Mouse (Mus musculus) liver, embryonic 15.5 days (tissue): ENCODE data around the gene Pik3cd. TPM values are rescaled to one million over a fixed set of nuclear protein-coding genes. Genes with fewer than 3 reads are reported as not detected.
"Not testable (repeated sequence)": the region's sequence is repeated elsewhere in the genome, so short reads cannot be mapped to it uniquely, and the experiment has no call there.

ENCODE experiments used
- ATAC-seq: fragments of 200-750 bp; cut with Nextera tagmentation; 2 replicates; pipeline ENCODE4 v1.8.0; 2017; ENCODE audit warnings: moderate number of reproducible peaks, mild to moderate bottlenecking, moderate library complexity; ENCODE audit not compliant: insufficient read depth
- H3K27ac ChIP-seq: fragments of 300-500 bp; sonication (generic); replicated peaks from 2 replicates; pipeline ENCODE4 v1.5.1; 2015; ENCODE audit warnings: mild to moderate bottlenecking, inconsistent platforms
- H3K27me3 ChIP-seq: fragments of 300-500 bp; sonication (generic); 2 replicates; pipeline ENCODE4 v1.6.1; 2015; ENCODE audit warnings: mild to moderate bottlenecking, inconsistent platforms
- H3K36me3 ChIP-seq: fragments of 300-500 bp; sonication (generic); replicated peaks from 2 replicates; pipeline ENCODE4 v1.6.1; 2015; ENCODE audit warnings: moderate library complexity, mild to moderate bottlenecking, inconsistent platforms
- H3K4me1 ChIP-seq: fragments of 300-500 bp; sonication (generic); replicated peaks from 2 replicates; pipeline ENCODE4 v1.6.1; 2015; ENCODE audit warnings: inconsistent platforms
- H3K4me2 ChIP-seq: fragments of 300-500 bp; sonication (generic); 2 replicates; pipeline ENCODE4 v1.6.1; 2015; ENCODE audit warnings: moderate library complexity, mild to moderate bottlenecking, inconsistent platforms
- H3K4me3 ChIP-seq: fragments of 300-500 bp; sonication (generic); replicated peaks from 2 replicates; pipeline ENCODE4 v1.5.1; 2015; ENCODE audit warnings: mild to moderate bottlenecking, inconsistent platforms
- H3K9ac ChIP-seq: fragments of 300-500 bp; sonication (generic); 2 replicates; pipeline ENCODE4 v1.6.1; 2015; ENCODE audit warnings: moderate library complexity, mild to moderate bottlenecking, inconsistent platforms
- H3K9me3 ChIP-seq: fragments of 300-500 bp; sonication (generic); replicated peaks from 2 replicates; pipeline ENCODE4 v1.6.1; 2016; ENCODE audit warnings: inconsistent platforms
- WGBS: fragments of 180-500 bp; shearing (Covaris S2); methylation state at CpG from one replicate; pipeline ENCODE4 v1.1.7; 2015; ENCODE audit warnings: mixed read lengths; ENCODE audit not compliant: insufficient replicate concordance; 5-methylcytosine and 5-hydroxymethylcytosine counted together
- polyA plus RNA-seq: library from polyadenylated mRNA; unstranded; fragments of >200 nt; fragmentation: Nextera tagmentation; extraction: Ambion mirVana; gene quantifications from 2 replicates; pipeline ENCODE4 v1.2.1, GENCODE M21; 2015

Gene Pik3cd
- polyA plus RNA-seq, 1 experiment from 2014 or later, result 7.3 TPM

DNA sequence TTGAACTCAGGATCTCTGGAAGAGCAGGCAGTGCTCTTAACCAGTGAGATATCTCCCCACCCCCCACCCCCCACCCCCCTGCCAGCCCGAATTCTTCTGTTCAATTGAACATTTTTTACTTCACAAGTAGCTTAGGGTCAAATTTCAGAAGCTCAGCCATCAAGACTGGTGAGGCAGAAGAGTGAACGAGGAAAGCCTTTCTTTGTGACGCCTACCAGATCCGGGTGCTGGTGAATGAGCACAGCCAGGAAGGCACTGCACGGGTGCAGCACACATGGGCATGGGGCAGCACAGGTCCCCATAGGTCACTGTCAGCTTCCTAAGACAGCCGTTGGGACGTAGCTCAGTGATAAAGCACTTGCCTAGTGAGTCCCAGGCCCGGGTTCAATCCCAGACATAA, 82.4 kb downstream of the Pik3cd start:
- no peak overlapping the region for H3K9ac ChIP-seq
- H3K4me1 ChIP-seq, result no peaks in the 10 kb centered on the region
- ATAC-seq, result no peak
- no peaks in the 10 kb centered on the region for H3K27me3 ChIP-seq
- no peaks in the 10 kb centered on the region for H3K36me3 ChIP-seq
- 48% methylated on average over 8 of the region's 8 CpGs for WGBS
- no peak overlapping the region for H3K27ac ChIP-seq
- H3K4me2 ChIP-seq, result no peak overlapping the region
- no peak overlapping the region for H3K4me3 ChIP-seq
- no peaks in the 10 kb centered on the region for H3K9me3 ChIP-seq

- H3K4me2 ChIP-seq, H3K36me3 ChIP-seq, H3K9ac ChIP-seq, ATAC-seq, H3K4me3 ChIP-seq, H3K4me1 ChIP-seq, H3K9me3 ChIP-seq, H3K27ac ChIP-seq, H3K27me3 ChIP-seq: not testable (repeated sequence)
- WGBS, result 66% methylated on average over 3 of the region's 3 CpGs
Measured at GRCm38 (mm10) chr4:149616999-149617398, 85.4 kb downstream of the Pik3cd start.

DNA sequence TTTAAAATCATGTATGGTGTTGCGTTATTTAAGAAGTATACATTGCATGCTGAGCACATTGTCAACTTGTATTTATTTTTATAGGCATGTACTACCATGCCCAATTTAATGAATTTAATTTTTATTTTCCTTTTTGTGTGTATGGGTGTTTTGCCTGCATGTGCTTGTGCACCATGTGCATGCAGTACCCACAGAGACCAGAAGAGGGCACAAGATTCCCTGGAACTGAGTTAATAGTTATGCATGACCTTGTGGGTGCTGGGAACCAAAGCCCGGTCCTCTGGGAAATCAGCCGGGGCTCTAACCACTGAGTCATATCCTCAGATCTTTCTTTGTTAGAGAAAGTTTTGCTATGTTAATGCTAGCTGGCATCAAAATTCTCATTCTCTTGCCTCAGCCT, 87.5 kb downstream of the Pik3cd start:
- Histone ChIP-seq H3K9me3 (no peaks in the 10 kb centered on the region), H3K27ac (no peak overlapping the region), H3K9ac (no peak overlapping the region), H3K4me3 (no peak overlapping the region), H3K36me3 (no peaks in the 10 kb centered on the region), H3K4me1 (no peaks in the 10 kb centered on the region), H3K4me2 (no peak overlapping the region), H3K27me3 (no peaks in the 10 kb centered on the region; the same call in 1 of the 2 replicates)
- 82% methylated on average over 3 of the region's 3 CpGs for WGBS
- no peak for ATAC-seq

DNA sequence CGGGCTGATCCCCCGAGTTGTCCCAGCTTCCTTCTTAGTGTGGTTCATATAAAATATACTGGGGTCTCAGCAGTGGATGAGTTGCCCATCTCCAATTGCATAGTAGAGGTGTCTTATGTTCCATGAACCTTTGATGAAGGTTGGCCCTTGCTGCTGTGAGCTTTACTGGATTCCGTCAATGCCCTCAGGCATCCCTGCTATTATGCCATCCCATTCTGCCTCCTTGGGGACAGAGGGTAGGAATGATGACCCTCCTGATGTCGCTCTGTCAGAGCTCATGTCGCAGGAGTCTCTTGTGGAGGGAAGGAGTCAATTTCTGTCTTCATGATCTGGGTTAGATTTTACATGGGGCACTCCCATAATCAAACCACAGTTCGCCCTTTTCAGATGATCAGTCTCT, 88.9 kb downstream of the Pik3cd start:
- not testable (repeated sequence) for H3K36me3 ChIP-seq, H3K27ac ChIP-seq, H3K4me2 ChIP-seq, H3K27me3 ChIP-seq, H3K9me3 ChIP-seq, H3K4me3 ChIP-seq, H3K9ac ChIP-seq, H3K4me1 ChIP-seq, ATAC-seq
- 59% methylated on average over 6 of the region's 6 CpGs for WGBS

- Histone ChIP-seq H3K9ac (no peak overlapping the region), H3K27ac (no peak overlapping the region), H3K4me1 (no peaks in the 10 kb centered on the region), H3K4me2 (no peak overlapping the region), H3K9me3 (no peaks in the 10 kb centered on the region), H3K4me3 (no peak overlapping the region), H3K27me3 (no peaks in the 10 kb centered on the region; the same call in 1 of the 2 replicates), H3K36me3 (no peaks in the 10 kb centered on the region)
- ATAC-seq, result no peak
- 39% methylated on average over 10 of the region's 10 CpGs for WGBS
Measured at GRCm38 (mm10) chr4:149611376-149612044, 90.9 kb downstream of the Pik3cd start.

DNA sequence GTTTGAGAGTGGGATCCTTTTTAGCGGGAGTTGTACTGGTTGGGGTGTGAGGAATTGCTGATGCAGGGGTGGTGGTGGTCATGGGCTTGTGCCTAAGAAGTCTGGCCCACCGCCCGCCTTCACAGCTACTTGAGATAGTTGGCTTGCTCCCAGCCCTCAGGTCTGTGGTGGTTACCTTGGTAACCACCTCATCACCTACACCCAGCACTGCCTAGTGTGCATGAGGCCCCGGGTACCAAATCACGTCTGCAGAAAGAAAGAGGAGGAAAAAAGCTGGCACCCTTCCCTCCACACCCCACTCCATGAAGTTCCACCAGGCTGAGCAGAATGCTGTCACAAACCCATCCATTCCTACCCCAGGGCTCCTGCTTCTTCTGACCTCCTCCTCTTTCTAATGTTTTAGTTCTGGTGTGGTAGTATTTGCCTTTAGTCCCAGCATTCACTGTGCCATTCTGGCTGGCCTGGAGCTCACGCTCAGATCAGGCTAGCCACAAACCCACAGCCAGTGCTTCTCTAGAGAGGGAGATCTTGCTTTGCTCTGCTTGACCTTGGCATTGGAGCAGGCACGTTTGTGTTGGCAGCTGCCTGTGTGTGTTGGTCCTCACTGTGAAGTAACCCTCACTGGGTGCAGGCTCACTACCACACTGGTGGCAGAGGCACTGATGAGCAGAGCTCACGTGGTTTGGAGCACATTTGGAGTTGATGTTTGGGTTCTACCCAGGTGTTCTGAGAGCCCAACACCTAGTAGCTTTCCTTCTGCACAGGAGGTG, 92.9 kb downstream of the Pik3cd start:
- no peak for ATAC-seq
- no peak overlapping the region for H3K27ac ChIP-seq
- H3K4me3 ChIP-seq, result no peak overlapping the region

GRCm38 (mm10) chr4:149608309-149608638, 94.1 kb downstream of the Pik3cd start:
- Histone ChIP-seq H3K36me3 (no peaks in the 10 kb centered on the region), H3K4me1 (no peaks in the 10 kb centered on the region), H3K9ac (no peak overlapping the region), H3K4me2 (no peak overlapping the region), H3K27ac (no peak overlapping the region), H3K4me3 (no peak overlapping the region), H3K27me3 (no peaks in the 10 kb centered on the region), H3K9me3 (no peaks in the 10 kb centered on the region)
- 74% methylated on average over 6 of the region's 6 CpGs for WGBS
- ATAC-seq, result no peak

More for the DNA sequence above, 92.9 kb downstream of the Pik3cd start:
- Histone ChIP-seq H3K27me3 (no peaks in the 10 kb centered on the region; the same call in 1 of the 2 replicates), H3K36me3 (no peaks in the 10 kb centered on the region), H3K9ac (no peak overlapping the region), H3K9me3 (no peaks in the 10 kb centered on the region), H3K4me1 (no peaks in the 10 kb centered on the region), H3K4me2 (no peak overlapping the region)
- 56% methylated on average over 8 of the region's 8 CpGs for WGBS

DNA sequence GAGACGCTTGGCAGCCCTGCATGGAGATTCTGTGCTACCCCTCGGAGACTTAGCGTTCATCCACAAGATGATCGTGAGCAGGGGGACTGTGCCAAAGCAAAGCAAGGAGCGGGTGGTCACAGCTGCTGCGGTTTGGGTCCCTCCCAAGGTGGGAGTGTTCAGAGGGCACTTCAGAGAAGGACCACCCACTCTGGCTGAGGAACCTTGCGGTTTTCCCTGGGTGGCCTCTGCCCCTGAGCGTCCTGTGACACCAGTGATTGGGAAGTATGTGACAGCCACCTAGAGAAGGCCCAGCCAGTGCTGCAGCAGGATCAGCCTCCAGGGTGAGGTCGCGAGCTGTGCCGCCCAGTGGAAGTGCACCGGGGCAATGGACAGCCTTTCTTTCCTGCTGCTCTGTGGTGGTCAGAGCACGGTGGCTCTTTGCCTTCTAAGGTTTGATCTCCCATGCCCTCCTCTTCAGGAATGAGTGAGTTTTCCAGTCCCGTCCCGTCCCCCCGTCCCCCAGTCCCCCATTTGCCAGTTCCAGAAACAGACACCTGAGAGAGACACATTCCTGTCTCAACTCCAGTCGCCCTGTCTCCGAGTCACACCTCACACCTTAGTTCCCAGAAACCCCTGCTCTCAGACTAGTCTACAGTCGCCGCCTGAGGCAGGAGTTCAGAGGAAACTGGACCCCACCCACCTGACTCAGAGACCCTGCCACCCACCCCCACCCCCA, 94.6 kb downstream of the Pik3cd start:
- Histone ChIP-seq H3K9ac (no peak overlapping the region), H3K27me3 (no peaks in the 10 kb centered on the region), H3K4me1 (no peaks in the 10 kb centered on the region), H3K9me3 (no peaks in the 10 kb centered on the region), H3K4me3 (no peak overlapping the region), H3K36me3 (no peaks in the 10 kb centered on the region), H3K4me2 (no peak overlapping the region), H3K27ac (no peak overlapping the region)
- 36% methylated on average over 20 of the region's 20 CpGs for WGBS
- no peak for ATAC-seq

GRCm38 (mm10) chr4:149606766-149607358, 95.5 kb downstream of the Pik3cd start:
- no peak overlapping the region for H3K27ac ChIP-seq
- H3K4me2 ChIP-seq, result no peak overlapping the region
- H3K4me1 ChIP-seq, result no peaks in the 10 kb centered on the region
- H3K9ac ChIP-seq, result no peak overlapping the region
- WGBS, result 29% methylated on average over 15 of the region's 15 CpGs
- H3K36me3 ChIP-seq, result no peaks in the 10 kb centered on the region
- no peaks in the 10 kb centered on the region for H3K27me3 ChIP-seq
- no peak overlapping the region for H3K4me3 ChIP-seq
- no peaks in the 10 kb centered on the region for H3K9me3 ChIP-seq
- ATAC-seq, result no peak

DNA sequence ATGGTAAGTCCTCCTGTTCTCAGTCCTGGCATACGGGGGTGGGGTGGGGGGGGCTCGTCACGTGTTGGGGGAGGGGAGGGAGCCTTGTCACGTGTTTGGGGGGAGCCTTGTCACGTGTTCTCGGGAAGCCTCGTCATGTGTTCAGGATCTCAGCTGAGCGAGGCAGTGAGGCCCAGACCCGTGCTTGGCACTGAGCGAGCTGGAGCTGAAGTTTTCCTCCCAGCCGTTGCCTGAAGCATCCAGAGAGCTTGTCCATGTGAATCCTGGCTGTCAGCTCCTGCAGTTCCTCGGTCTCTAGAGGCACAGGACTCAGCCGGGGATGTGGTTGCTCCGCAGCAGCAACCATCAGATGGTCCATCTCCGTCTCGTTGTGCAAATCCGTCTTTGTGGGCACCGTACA, 96.3 kb downstream of the Pik3cd start:
- Histone ChIP-seq H3K27ac (no peak overlapping the region), H3K9ac (no peak overlapping the region), H3K9me3 (no peaks in the 10 kb centered on the region), H3K27me3 (no peaks in the 10 kb centered on the region), H3K4me1 (no peaks in the 10 kb centered on the region), H3K4me2 (no peak overlapping the region), H3K4me3 (no peak overlapping the region), H3K36me3 (no peaks in the 10 kb centered on the region)
- no peak for ATAC-seq
- WGBS, result 72% methylated on average over 18 of the region's 18 CpGs

GRCm38 (mm10) chr4:149604518-149604917, 97.9 kb downstream of the Pik3cd start:
- Histone ChIP-seq H3K4me2 (no peak overlapping the region), H3K4me3 (no peak overlapping the region), H3K27me3 (no peaks in the 10 kb centered on the region), H3K9ac (no peak overlapping the region), H3K9me3 (no peaks in the 10 kb centered on the region), H3K27ac (no peak overlapping the region), H3K4me1 (no peaks in the 10 kb centered on the region), H3K36me3 (no peaks in the 10 kb centered on the region)
- WGBS, result 62% methylated on average over 3 of the region's 3 CpGs
- no peak for ATAC-seq
